Mouse (Mus musculus) liver, adult 10 weeks (tissue): ENCODE measurements around the gene Efs. TPM values are rescaled to one million over a fixed set of nuclear protein-coding genes. Genes with fewer than 3 reads are reported as not detected.

Experiments used
- polyA plus RNA-seq: library from polyadenylated mRNA; stranded (reverse); fragments of 350-450 nt; fragmentation: Illumina TruSeq; extraction: RNeasy Lipid Tissue Mini Kit (QIAGEN cat#74804); gene quantifications from one replicate; pipeline ENCODE4 v1.2.3, GENCODE M21; 2014; ENCODE audit warnings: low read depth, low replicate concordance

Gene Efs
- not detected for polyA plus RNA-seq

DNA sequence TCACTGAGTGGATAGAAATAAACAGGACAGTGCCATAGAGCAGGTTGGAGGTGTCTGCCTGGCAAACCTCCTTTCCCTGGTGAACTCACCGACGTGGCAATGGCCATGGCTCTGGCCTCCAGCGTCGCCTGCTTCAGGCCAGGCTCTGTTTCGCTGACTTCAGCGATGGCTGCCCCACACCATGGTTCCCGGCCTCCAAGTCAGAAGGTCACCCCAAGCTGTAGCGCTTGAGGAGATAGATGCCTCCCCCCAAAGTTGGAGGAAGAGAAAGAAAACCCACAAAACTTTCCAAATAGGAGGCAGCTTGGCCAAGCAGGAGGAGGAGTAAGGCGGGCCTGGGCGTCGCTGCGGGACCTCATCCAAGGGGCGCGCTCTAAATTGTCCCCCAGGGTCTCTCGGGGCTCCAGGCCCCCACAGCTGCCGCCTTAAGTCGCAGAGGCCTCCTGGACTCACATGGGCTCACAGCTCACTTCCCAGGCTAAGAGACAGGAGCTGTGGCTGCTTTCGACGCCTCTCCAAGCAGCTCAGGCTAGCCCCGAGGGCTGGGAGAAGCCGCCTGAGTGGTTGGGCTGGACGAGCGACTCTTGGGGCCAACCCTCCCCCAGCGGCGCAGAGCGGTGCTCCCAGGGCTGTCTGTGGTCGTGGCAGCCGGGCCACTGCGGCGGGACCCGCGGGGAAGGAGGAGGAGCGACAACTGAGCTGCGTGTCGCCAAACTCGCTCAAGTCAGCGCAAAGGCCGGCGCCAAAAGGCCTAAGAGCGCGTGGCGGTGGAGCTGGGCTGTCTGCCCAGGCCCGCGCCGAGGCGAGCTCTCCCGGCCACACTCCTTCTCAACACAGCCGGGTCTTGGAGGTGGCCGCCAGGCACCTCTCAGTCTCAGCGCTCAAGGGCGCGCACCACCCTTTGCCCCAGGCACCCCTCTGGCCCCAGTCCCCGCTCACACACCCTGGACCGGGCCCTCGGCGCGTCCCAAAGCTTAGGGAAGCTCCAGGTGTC, at the start of gene Efs:
Gene Efs, minus strand, starts transcription at position 778 of the 994 bp plus-strand sequence.

DNA sequence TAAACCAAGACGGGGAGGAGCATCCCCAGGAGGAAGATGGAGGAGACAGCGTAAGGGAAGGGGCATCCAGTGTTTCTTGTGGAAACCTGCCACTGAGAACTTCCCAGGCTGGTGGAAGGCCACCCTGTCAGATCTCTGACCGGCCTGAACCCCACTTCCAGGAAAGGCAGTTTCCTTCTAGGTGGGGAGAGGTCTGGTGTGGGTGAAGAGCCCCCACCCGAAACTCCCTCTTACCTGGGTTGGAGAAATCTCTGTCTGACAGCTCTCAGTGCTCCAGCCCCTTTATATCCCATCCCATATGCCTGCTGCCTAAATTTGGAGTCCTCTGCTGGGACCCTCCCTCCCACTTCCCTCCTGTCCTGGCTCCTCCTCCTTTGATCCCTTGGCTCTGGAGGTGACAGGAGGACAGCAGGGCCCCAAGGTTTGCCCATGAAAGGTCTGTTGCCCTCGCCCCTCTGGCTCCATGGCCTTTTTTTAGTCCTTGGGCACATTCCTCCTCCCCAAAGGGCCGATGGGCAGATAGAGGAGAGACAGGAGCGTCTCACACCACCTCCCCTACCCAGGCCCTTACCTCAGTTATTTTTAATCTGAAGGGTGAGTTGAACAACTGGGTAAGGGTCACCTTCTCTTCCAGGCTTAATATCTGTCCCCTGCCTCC, 40.5 kb upstream of the Efs start, which contains the start of gene Myh6:
Gene Myh6, minus strand, starts transcription at position 608 of the 658 bp plus-strand sequence.

GRCm38 (mm10) chr14:54935904-54936830, 10.2 kb upstream of the Efs start, which contains the start of gene Cmtm5:
Gene Cmtm5, plus strand, starts transcription at chr14:54936261.

DNA sequence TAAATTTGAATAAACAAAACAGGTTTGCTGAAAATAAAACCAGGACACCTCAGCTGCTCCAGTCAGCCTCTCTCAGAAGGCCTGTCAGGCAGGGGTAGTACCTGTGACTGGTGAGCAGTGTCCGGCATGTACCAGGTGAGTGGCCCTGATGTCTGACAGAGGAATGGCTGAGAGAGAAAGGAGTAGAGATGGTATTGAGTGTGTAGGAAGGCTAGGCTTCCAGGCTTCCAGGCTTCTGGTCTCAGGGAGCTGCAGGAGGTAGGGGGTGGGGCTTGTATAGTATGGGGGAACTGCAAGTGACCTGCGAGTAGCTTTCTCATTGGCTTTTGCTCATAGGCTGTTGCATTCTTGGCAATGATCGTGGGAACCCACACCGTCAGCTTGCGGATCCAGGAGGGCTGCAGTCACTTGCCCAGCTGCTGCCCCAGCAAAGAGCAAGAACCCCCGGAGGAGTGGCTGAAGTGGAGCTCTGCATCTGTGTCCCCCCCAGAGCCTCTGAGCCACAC, 6.8 kb upstream of the Efs start, which contains the start of gene Il25:
Gene Il25, plus strand, starts transcription at position 51 of the 506 bp plus-strand sequence.

GRCm38 (mm10) chr14:54912886-54913285, 13.0 kb downstream of the Efs start, which contains the start of gene Slc22a17:
Gene Slc22a17, minus strand, starts transcription at chr14:54913132.

GRCm38 (mm10) chr14:54892200-54892599, 33.7 kb downstream of the Efs start, which contains the start of gene Pabpn1:
Gene Pabpn1, plus strand, starts transcription at chr14:54892500.

GRCm38 (mm10) chr14:54883154-54884021, 42.5 kb downstream of the Efs start, which contains the start of the genes Bcl2l2 and Gm20521:
Gene Bcl2l2, plus strand, starts transcription at chr14:54883377.
Gene Gm20521, plus strand, starts transcription at chr14:54883441.

DNA sequence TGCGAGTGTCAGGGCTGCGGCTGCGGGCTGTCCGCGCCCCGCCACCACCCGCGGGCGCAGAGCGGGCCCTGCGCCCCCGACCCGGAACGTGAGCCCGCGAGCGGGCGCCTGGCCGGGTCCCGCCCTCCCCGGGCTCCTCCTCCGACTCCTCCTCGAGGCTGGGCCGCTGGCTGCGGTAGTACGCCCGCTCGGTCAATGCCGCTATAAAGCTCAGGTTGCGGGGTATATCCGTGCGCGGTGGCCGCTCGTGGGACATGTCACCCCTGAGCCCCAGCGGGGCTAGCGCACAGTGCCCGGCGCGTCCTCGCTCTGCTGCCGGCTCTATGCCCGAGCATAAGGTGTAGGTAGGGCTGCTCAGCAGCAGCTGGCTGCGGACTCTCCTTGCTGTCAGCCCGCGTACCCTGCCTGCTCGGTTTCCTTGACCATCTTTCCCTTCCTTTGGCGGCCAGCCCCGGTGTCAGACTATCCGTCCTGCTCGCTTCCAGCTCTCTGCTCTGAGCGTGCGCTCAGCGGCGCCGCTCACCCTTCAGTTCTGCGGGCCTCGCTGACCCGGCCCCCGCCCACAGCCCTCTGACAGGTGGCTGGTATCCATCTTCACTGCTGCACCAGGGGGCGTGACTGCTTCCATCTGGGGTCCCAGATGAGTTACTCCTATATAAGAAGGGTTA, 48.7 kb downstream of the Efs start, which contains the start of gene Ppp1r3e:
Gene Ppp1r3e, minus strand, starts transcription at position 503 of the 668 bp plus-strand sequence.

DNA sequence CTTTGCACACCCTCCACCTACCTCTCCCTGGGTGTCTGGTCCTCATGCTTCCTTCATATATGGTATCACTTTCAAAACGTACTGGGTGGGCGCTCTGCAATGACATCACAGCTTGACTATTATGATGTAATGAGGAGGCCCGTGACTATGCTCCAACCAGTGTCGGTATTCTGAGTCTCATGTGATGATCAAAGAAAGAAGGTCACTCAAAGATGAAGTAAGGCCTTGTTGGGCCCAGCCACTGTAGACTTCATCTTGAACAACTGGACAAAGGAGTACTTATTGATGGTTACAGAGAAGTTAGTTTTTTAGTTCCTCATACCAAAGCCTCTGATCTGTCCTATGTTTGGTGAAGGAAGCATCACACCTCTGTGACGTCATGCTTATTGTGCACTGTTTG, 55.1 kb downstream of the Efs start, which contains the start of gene Homez:
Gene Homez, minus strand, starts transcription at position 101 of the 400 bp plus-strand sequence.

Other genes with a start within 250 kb of the Efs start
- gene 1700123O20Rik, start 239.9 kb downstream of the Efs start, polyA plus RNA-seq, result 13.9 TPM
- gene Acin1, start 239.2 kb downstream of the Efs start, polyA plus RNA-seq, result 40.7 TPM
- not detected for gene Gm29776, start 227.3 kb downstream of the Efs start, polyA plus RNA-seq
- gene Cebpe, start 214.0 kb downstream of the Efs start, polyA plus RNA-seq, result not detected
- gene Slc7a8, start 144.2 kb downstream of the Efs start, polyA plus RNA-seq, result 0.82 TPM
- gene Rnf212b, start 112.0 kb downstream of the Efs start, polyA plus RNA-seq, result not detected
- 3.0 TPM for gene Homez, start 55.2 kb downstream of the Efs start, polyA plus RNA-seq
- 4.6 TPM for gene Ppp1r3e, start 48.6 kb downstream of the Efs start, polyA plus RNA-seq
- 7.7 TPM for gene Bcl2l2, start 42.7 kb downstream of the Efs start, polyA plus RNA-seq
- not detected for gene Gm20521, start 42.7 kb downstream of the Efs start, polyA plus RNA-seq
- 42.0 TPM for gene Pabpn1, start 33.6 kb downstream of the Efs start, polyA plus RNA-seq
- not detected for gene Slc22a17, start 13.0 kb downstream of the Efs start, polyA plus RNA-seq
- gene Il25, start 6.6 kb upstream of the Efs start, polyA plus RNA-seq, result not detected
- gene Cmtm5, start 10.1 kb upstream of the Efs start, polyA plus RNA-seq, result not detected
- gene Myh6, start 40.8 kb upstream of the Efs start, polyA plus RNA-seq, result not detected
- gene Gm17428, start 50.8 kb upstream of the Efs start, polyA plus RNA-seq, result not detected
- gene Myh7, start 68.5 kb upstream of the Efs start, polyA plus RNA-seq, result not detected
- 6.7 TPM for gene Ngdn, start 89.3 kb upstream of the Efs start, polyA plus RNA-seq
- 0.48 TPM for gene Zfhx2, start 166.2 kb upstream of the Efs start, polyA plus RNA-seq
- gene Thtpa, start 168.7 kb upstream of the Efs start, polyA plus RNA-seq, result 10.6 TPM
- gene Ap1g2, start 180.5 kb upstream of the Efs start, polyA plus RNA-seq, result 2.4 TPM
- not detected for gene Jph4, start 190.8 kb upstream of the Efs start, polyA plus RNA-seq